Mouse (Mus musculus) MEL (cell line): ENCODE results near the gene Osbpl10.

ENCODE experiments used
- CTCF ChIP-seq, 3 experiments: IDR thresholded peaks in 2 of 3; conservative IDR thresholded peaks in 1 of 3; 2 replicates each; pipeline ENCODE4 v1.5.1; 2011 to 2012; ENCODE audit warnings: low read length in 3 of 3, low read depth in 2 of 3, mild to moderate bottlenecking in 2 of 3, improper control_type of control experiment in 1 of 3, inconsistent platforms in 1 of 3, mixed read lengths in 1 of 3, moderate library complexity in 1 of 3; ENCODE audit not compliant: control insufficient read depth in 1 of 3, insufficient read depth in 1 of 3, poor library complexity in 1 of 3, severe bottlenecking in 1 of 3
- USF1 ChIP-seq: IDR thresholded peaks from 2 replicates; pipeline ENCODE4 v1.6.1; 2014; ENCODE audit warnings: low read depth, mild to moderate bottlenecking, inconsistent platforms, low read length, improper control_type of control experiment, moderate library complexity

DNA sequence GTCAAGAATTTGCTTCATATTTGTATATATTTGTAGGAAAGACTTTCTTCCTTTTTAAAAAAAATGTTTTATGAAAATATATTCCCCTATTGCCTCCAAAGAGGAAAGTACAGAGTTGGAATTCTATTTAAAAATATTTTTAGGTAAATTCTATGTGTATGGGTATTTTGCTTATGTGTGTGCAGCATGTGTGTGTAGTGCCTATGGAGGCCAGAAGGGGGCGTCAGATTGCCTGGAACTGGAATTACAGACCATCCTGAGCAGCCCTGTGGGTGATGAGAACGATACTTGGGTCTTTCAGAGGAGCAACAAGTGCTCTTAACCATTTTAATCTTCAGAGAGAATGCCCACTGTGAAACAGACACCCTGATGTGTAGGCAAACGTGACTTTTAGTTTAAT is 132.3 kb downstream of the Osbpl10 start:
- TF ChIP-seq CTCF (IDR thresholded peaks at IDR 0.05 in 2 of 3, conservative IDR thresholded peaks at IDR 0.05 in 1 of 3; ENCODE audit: control insufficient read depth in 1 of 3, insufficient read depth in 1 of 3, low read depth in 2 of 3, low read length in 3 of 3, poor library complexity in 1 of 3, severe bottlenecking in 1 of 3) (no peak), USF1 (no peak)
